Mouse (Mus musculus) kidney, adult 2 months (tissue): ENCODE results near the gene Ppig.

Source experiments
- CTCF ChIP-seq: fragments of 200-500 bp; conservative IDR thresholded peaks from 2 replicates; pipeline ENCODE4 v1.5.1; 2011; ENCODE audit warnings: low read depth, mild to moderate bottlenecking, control low read depth, low read length, moderate library complexity, mixed read lengths; ENCODE audit not compliant: insufficient read depth, insufficient read length
- POLR2A ChIP-seq: fragments of 200-500 bp; IDR thresholded peaks from one replicate; pipeline ENCODE4 v1.6.1; 2011; ENCODE audit warnings: low read depth, low read length, control low read depth

GRCm38 (mm10) chr2:69676713-69677112 lies 45.6 kb upstream of the Ppig start:
- TF ChIP-seq CTCF (0 out of 2 replicates have a peak, but pooled peaks have one; percentile 21), POLR2A (no peak)
